Mouse (Mus musculus): ENCODE results near the gene Fam57b. TPM values are rescaled to one million over a fixed set of nuclear protein-coding genes. Genes with fewer than 3 reads are reported as not detected.
"Not testable (repeated sequence)": the region's sequence is repeated elsewhere in the genome, so short reads cannot be mapped to it uniquely, and the experiment has no call there.

Fam57b gene
- total RNA-seq, 2 experiments from 2014 or later: 8.4 to 8.6 TPM

DNA sequence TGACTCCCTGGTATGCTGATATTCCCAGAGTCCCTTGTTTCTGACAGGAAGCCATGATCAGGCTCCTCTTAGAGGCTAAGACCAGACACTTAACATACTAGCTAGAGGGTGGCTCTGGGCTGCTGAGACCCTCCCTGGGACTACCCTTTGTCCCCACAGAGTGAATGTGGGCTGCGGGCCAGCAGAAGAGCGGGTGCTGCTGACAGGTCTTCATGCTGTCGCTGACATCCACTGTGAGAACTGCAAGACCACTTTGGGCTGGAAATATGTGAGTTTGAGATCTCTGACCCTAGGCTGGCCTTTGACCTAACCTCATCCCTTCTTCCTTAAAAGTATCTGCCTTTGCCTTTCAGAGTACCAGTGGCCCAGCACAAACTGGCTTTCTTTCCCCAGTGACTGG lies 19.3 kb upstream of the Fam57b start:
- DNase-seq: peak in 1 of 2 experiments; percentile 34

DNA sequence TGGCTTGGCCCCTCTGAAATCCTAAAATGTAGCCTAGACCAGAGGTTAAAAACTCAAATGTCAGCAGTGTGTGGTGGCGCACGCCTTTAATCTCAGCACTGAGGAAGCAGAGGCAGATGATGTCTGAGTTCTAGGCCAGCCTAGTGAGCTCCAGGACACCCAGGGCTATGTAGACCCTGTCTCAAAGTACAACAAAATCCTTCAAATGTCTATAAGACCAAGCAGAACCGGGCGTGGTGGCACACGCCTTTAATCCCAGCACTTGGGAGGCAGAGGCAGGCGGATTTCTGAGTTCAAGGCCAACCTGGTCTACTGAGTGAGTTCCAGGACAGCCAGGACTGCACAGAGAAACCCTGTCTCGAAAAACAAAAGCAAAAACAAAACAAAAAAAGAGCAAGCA lies 18.4 kb upstream of the Fam57b start:
- DNase-seq: not testable (repeated sequence)

- DNase-seq: peak; percentile 85 to 90
Measured at GRCm38 (mm10) chr7:126779983-126780970, 17.2 kb upstream of the Fam57b start.

DNA sequence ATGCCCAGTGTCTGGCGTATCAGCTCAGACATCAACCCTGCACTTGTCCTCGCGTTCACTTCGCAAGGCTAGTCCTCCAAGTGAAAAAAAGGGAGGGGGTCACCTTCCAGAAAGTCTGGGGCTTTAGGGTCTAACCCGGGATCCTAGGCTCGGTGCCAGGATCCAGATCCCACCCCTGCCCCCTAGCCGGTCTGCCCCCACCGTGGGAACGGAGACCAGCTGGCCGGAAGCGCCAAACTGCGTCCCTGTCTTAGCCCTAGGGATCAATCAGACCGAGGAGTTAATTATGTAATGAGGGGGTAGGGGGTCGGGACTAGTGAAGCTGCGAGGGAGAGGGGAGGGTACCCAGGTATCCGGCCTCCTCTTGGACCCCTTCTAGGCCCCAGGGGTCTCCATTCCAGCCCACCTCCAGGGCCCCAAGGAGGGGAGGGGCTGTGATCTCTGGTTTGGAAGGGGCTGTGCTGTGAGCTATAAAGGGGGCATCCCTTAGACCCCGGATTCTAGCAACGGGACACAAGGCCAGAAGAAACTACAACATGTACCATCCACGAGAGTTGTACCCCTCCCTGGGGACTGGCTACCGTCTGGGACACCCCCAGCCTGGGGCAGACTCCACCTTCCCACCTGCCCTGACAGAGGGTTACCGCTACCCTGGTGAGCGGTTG lies 16.4 kb upstream of the Fam57b start, which contains the start of gene Tbx6:
TSS of gene Tbx6 (plus strand) at position 513 of the 665 bp plus-strand sequence.
- DNase-seq: peak in 1 of 2 experiments; percentile 46

- no peak for DNase-seq
Measured at GRCm38 (mm10) chr7:126781661-126782370, 15.7 kb upstream of the Fam57b start.

GRCm38 (mm10) chr7:126782693-126783092 lies 14.8 kb upstream of the Fam57b start:
- DNase-seq: no peak

DNA sequence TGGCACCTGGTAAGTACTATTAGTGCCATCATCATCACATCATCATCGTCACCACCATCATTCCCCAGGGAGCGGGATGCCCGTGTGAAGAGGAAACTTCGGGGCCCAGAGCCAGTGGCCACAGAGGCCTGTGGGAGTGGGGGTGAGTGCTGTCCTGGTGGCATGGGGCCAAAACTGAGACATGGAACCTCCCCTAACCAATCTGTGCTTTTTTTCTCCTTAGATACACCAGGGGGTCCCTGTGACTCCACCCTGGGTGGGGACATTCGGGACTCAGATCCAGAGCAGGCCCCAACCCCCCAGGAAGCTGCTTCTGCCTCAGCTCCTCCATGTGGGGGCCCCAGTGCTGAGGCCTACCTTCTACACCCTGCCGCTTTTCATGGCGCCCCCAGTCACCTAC lies 13.0 kb upstream of the Fam57b start:
- DNase-seq: no peak

- DNase-seq: no peak
Measured at GRCm38 (mm10) chr7:126785056-126785455, 12.4 kb upstream of the Fam57b start.

- no peak for DNase-seq
Measured at GRCm38 (mm10) chr7:126786142-126786541, 11.3 kb upstream of the Fam57b start.

DNA sequence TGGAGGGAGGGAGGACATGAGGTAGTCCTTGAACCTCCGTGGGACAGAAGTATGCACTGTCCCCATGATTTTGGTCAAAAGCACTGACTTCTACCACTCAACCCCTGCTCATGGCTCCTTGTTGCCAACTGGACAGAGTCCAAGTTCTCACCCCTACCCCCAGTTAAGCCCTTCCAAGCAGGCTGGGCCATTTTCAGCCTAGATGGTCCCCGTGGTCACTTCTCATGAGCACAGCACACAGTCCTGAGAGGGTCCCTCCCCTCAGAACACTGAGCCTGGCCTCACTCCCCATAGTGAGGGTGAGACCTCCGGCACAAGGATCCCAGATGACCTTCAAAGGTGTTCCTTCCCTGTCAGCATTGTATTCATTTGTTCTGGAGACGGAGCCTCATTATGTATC lies 8.3 kb upstream of the Fam57b start:
- no peak for DNase-seq

DNA sequence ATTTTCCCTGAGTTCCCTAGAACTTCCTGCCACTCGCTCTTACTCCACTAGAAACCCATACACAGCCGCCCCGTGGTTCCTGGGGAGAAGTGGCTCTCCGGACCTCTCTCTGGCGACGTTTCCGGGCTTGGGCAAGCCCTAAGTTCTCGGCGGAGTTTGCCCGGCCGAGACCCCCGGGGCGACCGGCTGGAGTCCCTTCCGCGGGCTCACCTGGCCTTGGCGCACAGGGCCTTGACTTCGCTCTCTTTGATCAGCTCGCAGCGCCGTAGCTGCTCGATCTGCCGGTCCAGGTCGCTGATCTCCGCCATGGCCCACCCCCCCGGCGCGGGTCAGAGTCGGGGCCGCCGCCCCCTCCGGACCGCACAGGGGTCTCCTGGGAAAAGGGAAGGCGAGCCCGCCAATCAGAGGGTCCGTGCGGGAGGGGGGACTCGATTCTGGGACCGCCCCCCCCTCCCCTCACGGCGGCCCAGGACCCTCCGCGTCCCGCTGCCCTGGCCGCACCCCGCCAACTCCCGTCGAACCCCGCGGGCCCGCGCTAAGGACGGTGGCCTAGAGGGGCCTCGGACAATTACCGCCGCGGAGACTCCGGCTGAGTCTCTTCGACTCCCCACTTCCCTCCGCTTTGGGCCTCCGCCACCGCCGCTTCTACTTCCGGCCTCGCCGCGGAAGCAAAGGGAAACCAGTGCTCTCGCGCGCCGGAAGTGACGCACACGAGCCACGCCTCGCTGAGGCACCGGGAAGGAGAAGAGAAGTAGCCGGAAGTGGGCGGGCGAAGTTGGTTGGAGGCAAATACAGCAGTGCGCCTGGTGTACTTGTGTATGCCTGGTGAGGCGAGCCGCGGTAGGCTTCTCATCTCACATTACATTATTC lies 5.4 kb upstream of the Fam57b start, which contains the start of gene Ppp4c:
TSS of gene Ppp4c (minus strand) at position 646 of the 870 bp plus-strand sequence.
- peak; percentile 98 for DNase-seq

DNA sequence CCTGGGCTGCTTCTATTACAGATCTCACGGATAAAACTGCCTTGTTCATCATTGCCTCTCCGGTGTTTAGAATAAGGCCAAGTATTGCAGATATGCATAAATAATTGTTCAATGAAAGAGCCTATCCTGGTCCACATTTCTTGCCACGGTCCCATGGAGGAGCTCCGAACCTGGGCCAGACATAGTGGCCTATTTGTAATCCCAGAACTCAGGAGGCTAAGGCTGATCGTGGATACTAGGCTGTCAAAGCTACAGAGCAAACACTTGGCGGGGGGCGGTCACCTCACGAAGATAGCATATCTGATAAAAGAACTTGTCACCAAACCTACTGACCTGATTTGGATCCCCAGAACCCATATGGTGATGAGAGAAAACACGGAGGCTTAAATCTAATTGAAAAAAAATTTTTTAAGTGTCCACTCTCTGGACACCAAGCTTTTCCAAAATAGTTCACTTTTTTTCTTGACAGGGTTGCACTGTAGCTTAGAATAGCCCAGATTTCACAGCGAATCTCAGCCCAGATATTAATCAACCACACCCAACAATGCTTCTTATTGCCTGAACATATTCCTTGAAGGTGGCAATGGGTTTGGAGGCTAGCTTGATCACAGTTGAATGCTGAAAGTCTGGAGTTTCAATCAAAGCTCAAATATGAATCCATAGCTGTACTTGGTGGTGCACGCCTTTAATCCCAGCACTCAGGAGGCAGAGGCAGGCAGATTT lies 4.6 kb upstream of the Fam57b start:
- DNase-seq: peak in 1 of 2 experiments; percentile 14

DNA sequence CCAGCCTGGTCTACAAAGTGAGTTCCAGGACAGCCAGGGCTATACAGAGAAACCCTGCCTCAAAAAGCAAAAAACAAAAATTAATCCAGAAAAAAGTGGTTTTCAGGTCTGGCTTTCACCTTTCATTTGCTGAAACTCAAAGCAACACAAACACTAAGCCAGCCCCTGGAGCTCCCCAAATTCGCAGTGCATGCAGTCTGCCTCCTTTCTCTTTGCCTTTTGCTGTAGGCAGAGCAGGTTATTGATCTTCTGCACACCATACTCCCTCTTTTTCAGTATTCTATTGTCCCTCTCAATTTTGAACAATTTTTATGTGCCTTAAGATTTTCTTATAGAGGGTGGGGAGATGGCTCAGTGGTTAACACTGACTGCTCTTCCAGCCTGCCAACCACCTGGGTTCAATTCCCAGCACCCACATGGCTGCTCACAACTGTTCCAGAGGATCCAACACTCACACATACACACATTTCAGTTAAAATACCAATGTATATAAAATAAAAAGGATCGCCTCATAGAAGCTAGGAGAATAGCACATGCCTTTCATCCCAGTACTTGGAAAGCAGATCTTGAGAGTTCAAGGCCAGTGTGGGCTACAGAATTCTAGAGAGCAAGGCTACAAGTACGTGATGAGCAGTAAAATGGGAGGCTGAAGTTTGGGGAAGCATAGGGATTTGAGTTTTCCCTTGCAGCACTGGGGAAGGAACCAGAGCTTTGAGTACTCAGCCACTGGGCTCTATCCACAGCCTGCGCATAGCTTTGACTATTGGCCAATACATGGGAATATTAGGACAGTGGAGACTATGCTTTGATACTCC lies 3.8 kb upstream of the Fam57b start:
- DNase-seq: no peak

DNA sequence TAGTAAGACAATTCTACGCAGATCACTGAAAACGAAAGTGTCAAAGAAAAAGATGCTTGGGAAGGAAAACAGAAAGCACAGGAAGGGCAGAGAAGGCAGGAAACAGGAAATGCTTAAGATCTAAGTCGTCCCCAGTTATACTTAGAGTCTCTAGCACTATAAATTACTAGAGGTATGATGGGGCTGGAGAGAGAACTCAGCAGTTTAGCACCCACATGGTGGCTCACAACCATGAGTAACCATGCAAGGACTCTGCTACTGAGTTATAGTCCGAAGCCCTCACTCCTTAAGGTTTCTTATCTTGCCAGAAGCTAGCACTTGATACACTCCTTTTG lies 3.2 kb upstream of the Fam57b start:
- DNase-seq: peak in 1 of 2 experiments; percentile 5

GRCm38 (mm10) chr7:126795387-126796317 lies 1.8 kb upstream of the Fam57b start:
- peak in 1 of 2 experiments; percentile 29 for DNase-seq

GRCm38 (mm10) chr7:126796350-126796932 lies 1.0 kb upstream of the Fam57b start:
- peak in 1 of 2 experiments; percentile 39 for DNase-seq

- peak; percentile 36 to 60 for DNase-seq
Measured at GRCm38 (mm10) chr7:126798127-126799049, 920 bp downstream of the Fam57b start.
